Mouse (Mus musculus) forebrain, postnatal 0 days (tissue): ENCODE measurements around the gene AC161166.1. TPM values are rescaled to one million over a fixed set of nuclear protein-coding genes. Genes with fewer than 3 reads are reported as not detected.
A peak's percentile ranks its signal among the peaks of the same experiment; 100 is the strongest.

Experiments
- ATAC-seq: fragments of 200-750 bp; cut with Nextera tagmentation; 2 replicates; pipeline ENCODE4 v1.8.0; 2017; ENCODE audit warnings: mild to moderate bottlenecking, moderate library complexity
- DNase-seq: peaks from one replicate; pipeline ENCODE4 v3.0.0-alpha.2; 2015
- H3K27ac ChIP-seq: fragments of 300-500 bp; sonication (generic); 2 replicates; pipeline ENCODE4 v1.5.1; 2014; ENCODE audit warnings: low read depth, mild to moderate bottlenecking, antibody characterized with exemption, low read length, moderate library complexity, mixed read lengths
- H3K27me3 ChIP-seq: fragments of 300-500 bp; sonication (generic); 2 replicates; pipeline ENCODE4 v1.6.1; 2014; ENCODE audit warnings: mild to moderate bottlenecking, low read length, mixed read lengths; ENCODE audit not compliant: insufficient read depth
- H3K36me3 ChIP-seq: fragments of 300-500 bp; sonication (generic); 2 replicates; pipeline ENCODE4 v1.6.1; 2014; ENCODE audit warnings: mild to moderate bottlenecking, moderate library complexity; ENCODE audit not compliant: insufficient read depth
- H3K4me1 ChIP-seq: fragments of 300-500 bp; sonication (generic); 2 replicates; pipeline ENCODE4 v1.6.1; 2014; ENCODE audit warnings: antibody characterized with exemption; ENCODE audit not compliant: insufficient read depth
- H3K4me2 ChIP-seq: fragments of 300-500 bp; sonication (generic); 2 replicates; pipeline ENCODE4 v1.6.1; 2014; ENCODE audit warnings: low read depth, mild to moderate bottlenecking, moderate library complexity
- H3K4me3 ChIP-seq: fragments of 300-500 bp; sonication (generic); 2 replicates; pipeline ENCODE4 v1.5.1; 2014; ENCODE audit warnings: low read depth, low read length, mixed read lengths
- H3K9ac ChIP-seq: fragments of 300-500 bp; sonication (generic); 2 replicates; pipeline ENCODE4 v1.6.1; 2014; ENCODE audit warnings: mild to moderate bottlenecking
- H3K9me3 ChIP-seq: fragments of 300-500 bp; sonication (generic); 2 replicates; pipeline ENCODE4 v1.6.1; 2016; ENCODE audit warnings: low read length
- CTCF ChIP-seq: sonication (generic); IDR thresholded peaks from 2 replicates; pipeline ENCODE4 v1.5.1; 2016; ENCODE audit warnings: antibody characterized with exemption, control low read depth, low read depth
- WGBS: fragments of 180-500 bp; shearing (Covaris S2); extraction: QIAGEN DNeasy Blood & Tissue Kit; methylation state at CpG from one replicate; pipeline ENCODE4 v1.1.7; 2014; 5-methylcytosine and 5-hydroxymethylcytosine counted together
- polyA plus RNA-seq: library from polyadenylated mRNA; unstranded; fragments of >200 nt; fragmentation: Nextera tagmentation; extraction: Ambion mirVana; gene quantifications from 2 replicates; pipeline ENCODE4 v1.2.1, GENCODE M21; 2015
- total RNA-seq: library from RNA; depleted of rRNA; stranded (reverse); fragments of >200 nt; gene quantifications from 2 replicates; pipeline ENCODE4 v1.2.3, GENCODE M21; 2014

The AC161166.1 gene
- total and polyA plus RNA-seq, 2 experiments from 2014 or later: 0.31 TPM; not detected in 1

DNA sequence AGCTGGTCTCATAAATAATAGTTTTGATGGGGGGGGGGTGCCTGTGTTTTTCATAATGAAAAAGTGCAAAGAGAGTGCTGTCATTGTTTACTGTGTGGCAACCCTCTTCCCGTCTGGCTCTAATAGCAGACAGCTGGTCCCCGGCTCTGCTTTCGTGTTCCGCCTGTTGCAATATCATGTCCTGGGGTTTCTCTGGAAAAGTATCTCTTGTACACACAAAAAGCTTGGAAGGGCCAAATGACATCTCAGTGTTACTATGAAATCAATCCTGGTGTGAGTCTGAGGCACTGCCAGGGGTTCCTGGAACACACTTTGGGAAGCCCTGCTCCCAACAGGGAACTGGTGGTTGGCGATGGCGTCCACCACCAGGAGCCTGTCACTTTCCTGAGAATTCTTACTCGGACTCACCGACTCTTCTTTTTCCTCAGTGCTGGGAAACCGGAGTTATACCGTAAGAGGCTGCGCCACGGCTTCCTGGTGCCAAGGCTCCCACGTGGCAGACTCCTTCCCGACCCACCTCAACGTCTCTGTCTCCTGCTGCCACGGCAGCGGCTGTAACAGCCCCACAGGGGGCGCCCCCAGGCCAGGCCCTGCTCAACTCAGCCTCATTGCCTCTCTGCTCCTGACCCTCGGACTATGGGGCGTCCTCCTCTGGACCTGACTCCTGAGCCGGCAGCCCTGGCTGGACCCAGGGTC, 37.3 kb downstream of the AC161166.1 start:
- 0 out of 2 replicates have a peak, but pooled peaks cover 5% of the 10 kb centered on the region for H3K4me1 ChIP-seq
- peak; percentile 43; the same call in 1 of the 2 replicates for TF ChIP-seq CTCF
- no peaks in the 10 kb centered on the region for H3K27me3 ChIP-seq
- H3K27ac ChIP-seq: peak overlapping the region; percentile 15; the same call in 1 of the 2 replicates
- H3K4me2 ChIP-seq: peak overlapping the region; percentile 19; the same call in 1 of the 2 replicates
- H3K9me3 ChIP-seq: no peaks in the 10 kb centered on the region
- 28% methylated on average over 21 of the region's 21 CpGs for WGBS
- H3K4me3 ChIP-seq: no peak overlapping the region
- peak; percentile 38; the same call in 1 of the 2 replicates for ATAC-seq
- no peak overlapping the region for H3K9ac ChIP-seq
- no peak for DNase-seq
- H3K36me3 ChIP-seq: no peaks in the 10 kb centered on the region

DNA sequence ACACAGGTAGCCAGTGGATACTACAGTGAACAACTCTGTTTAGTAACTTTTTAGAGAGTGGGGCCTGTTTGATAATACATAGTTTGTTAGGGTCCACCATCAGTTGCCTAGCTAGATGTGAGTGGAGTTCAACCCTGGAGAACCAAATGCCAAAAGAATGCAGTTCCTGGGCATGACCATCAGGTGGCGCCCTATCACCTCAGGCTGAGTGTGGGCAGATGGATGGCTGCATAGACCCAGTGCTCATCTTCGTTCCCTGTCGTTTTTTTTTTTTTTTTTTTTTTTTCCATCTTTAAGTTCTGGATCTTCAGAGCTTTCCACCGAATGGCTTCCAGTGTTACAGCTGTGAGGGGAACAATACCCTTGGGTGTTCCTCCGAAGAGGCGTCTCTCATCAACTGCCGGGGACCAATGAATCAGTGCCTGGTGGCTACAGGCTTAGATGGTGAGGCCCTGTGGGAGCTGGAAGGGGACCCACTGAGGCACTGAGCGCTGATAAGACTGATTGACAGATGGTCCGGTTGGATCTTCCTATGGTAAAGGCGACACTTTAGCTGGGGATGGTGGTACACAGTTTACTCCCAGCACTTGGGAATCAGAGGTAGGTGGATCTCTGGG, 38.2 kb downstream of the AC161166.1 start:
- Histone ChIP-seq H3K9me3 (no peaks in the 10 kb centered on the region), H3K4me3 (no peak overlapping the region), H3K9ac (no peak overlapping the region), H3K4me1 (0 out of 2 replicates have a peak, but pooled peaks cover 5% of the 10 kb centered on the region), H3K36me3 (no peaks in the 10 kb centered on the region), H3K27ac (no peak overlapping the region), H3K27me3 (no peaks in the 10 kb centered on the region), H3K4me2 (no peak overlapping the region)
- TF ChIP-seq CTCF: peak; percentile 90
- WGBS: 45% methylated on average over 10 of the region's 10 CpGs
- ATAC-seq (peak; percentile 46; the same call in 1 of the 2 replicates), DNase-seq (peak; percentile 58)

GRCm38 (mm10) chr7:24472937-24473336, 39.3 kb downstream of the AC161166.1 start:
- no peaks in the 10 kb centered on the region for H3K9me3 ChIP-seq
- no peak overlapping the region for H3K9ac ChIP-seq
- H3K36me3 ChIP-seq: no peaks in the 10 kb centered on the region
- 0 out of 2 replicates have a peak, but pooled peaks cover 5% of the 10 kb centered on the region for H3K4me1 ChIP-seq
- H3K27ac ChIP-seq: no peak overlapping the region
- no peak for ATAC-seq
- 70% methylated on average over 7 of the region's 7 CpGs for WGBS
- no peak overlapping the region for H3K4me2 ChIP-seq
- DNase-seq: peak; percentile 38
- H3K4me3 ChIP-seq: no peak overlapping the region
- peak; percentile 72 for TF ChIP-seq CTCF
- H3K27me3 ChIP-seq: no peaks in the 10 kb centered on the region

GRCm38 (mm10) chr7:24472442-24472841, 39.8 kb downstream of the AC161166.1 start:
- Histone ChIP-seq H3K27ac (no peak overlapping the region), H3K4me2 (no peak overlapping the region), H3K4me1 (0 out of 2 replicates have a peak, but pooled peaks cover 5% of the 10 kb centered on the region), H3K4me3 (no peak overlapping the region), H3K27me3 (no peaks in the 10 kb centered on the region), H3K36me3 (no peaks in the 10 kb centered on the region), H3K9me3 (no peaks in the 10 kb centered on the region), H3K9ac (no peak overlapping the region)
- DNase-seq: no peak
- TF ChIP-seq CTCF: no peak
- WGBS: 69% methylated on average over 6 of the region's 6 CpGs
- ATAC-seq: peak; percentile 21; the same call in 1 of the 2 replicates

GRCm38 (mm10) chr7:24470356-24470755, 41.9 kb downstream of the AC161166.1 start:
- no peak for TF ChIP-seq CTCF
- H3K4me2 ChIP-seq: no peak overlapping the region
- no peaks in the 10 kb centered on the region for H3K27me3 ChIP-seq
- H3K36me3 ChIP-seq: no peaks in the 10 kb centered on the region
- DNase-seq (no peak), ATAC-seq (no peak)
- no peak overlapping the region for H3K9ac ChIP-seq
- H3K4me3 ChIP-seq: no peak overlapping the region
- no peaks in the 10 kb centered on the region for H3K9me3 ChIP-seq
- H3K27ac ChIP-seq: no peak overlapping the region
- 0 out of 2 replicates have a peak, but pooled peaks cover 5% of the 10 kb centered on the region for H3K4me1 ChIP-seq
- 91% methylated on average over 7 of the region's 7 CpGs for WGBS

DNA sequence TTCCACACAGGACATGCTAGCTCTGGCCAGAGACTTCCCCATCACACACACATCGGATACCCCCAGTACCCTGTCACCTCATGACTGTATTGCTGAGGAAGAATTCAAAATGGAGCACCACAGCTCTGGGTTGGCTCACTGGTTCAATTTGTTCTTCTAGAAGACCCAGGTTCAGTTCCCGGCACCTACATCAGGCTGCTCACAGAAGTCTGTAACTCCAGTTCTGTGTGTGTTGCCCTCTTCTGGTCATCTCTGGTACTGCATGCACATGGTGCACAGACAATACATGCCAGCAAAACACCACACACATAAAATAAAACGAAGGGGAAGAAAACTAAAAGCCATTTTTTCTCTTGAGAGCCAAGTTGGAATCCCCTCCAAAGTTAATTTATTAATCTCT, 43.1 kb downstream of the AC161166.1 start:
- H3K36me3 ChIP-seq: no peaks in the 10 kb centered on the region
- H3K4me1 ChIP-seq: no peaks in the 10 kb centered on the region
- no peak overlapping the region for H3K4me3 ChIP-seq
- TF ChIP-seq CTCF: peak; percentile 53
- ATAC-seq (no peak), DNase-seq (no peak)
- WGBS: 82% methylated on average over 3 of the region's 3 CpGs
- H3K27me3 ChIP-seq: no peaks in the 10 kb centered on the region
- no peak overlapping the region for H3K27ac ChIP-seq
- H3K4me2 ChIP-seq: no peak overlapping the region
- H3K9ac ChIP-seq: no peak overlapping the region
- H3K9me3 ChIP-seq: no peaks in the 10 kb centered on the region

DNA sequence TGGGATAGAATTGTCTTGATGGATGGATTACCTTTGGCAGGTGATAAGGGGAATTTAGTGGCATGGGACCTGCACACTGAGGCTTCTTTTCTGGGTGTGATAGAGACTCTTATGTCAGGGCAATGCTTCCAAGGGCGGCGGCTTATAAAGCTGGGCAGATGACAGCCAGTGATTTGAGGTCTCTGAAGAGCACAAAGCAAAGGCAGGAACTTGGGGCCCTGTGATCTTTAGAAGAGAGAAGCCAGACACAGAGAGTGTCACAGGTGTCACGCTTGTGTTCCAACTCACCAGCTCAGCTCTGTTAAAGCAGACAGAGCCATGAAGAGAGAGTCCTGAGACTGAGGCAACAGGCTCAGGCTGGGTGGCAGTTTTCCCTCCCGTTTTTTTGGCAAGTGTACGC, 44.4 kb downstream of the AC161166.1 start:
- TF ChIP-seq CTCF: no peak
- H3K9ac ChIP-seq: no peak overlapping the region
- no peak for DNase-seq
- no peak for ATAC-seq
- no peak overlapping the region for H3K4me3 ChIP-seq
- H3K9me3 ChIP-seq: no peaks in the 10 kb centered on the region
- no peak overlapping the region for H3K27ac ChIP-seq
- WGBS: 84% methylated on average over 5 of the region's 5 CpGs
- H3K36me3 ChIP-seq: no peaks in the 10 kb centered on the region
- H3K4me1 ChIP-seq: no peaks in the 10 kb centered on the region
- no peak overlapping the region for H3K4me2 ChIP-seq
- no peaks in the 10 kb centered on the region; the same call in 1 of the 2 replicates for H3K27me3 ChIP-seq
